Mouse (Mus musculus) CD4-positive, CD25-positive, alpha-beta regulatory T cell, adult 4 months (primary cell): ENCODE measurements around the gene Srrt. TPM values are rescaled to one million over a fixed set of nuclear protein-coding genes. Genes with fewer than 3 reads are reported as not detected.
A peak's percentile ranks its signal among the peaks of the same experiment; 100 is the strongest.

Experiments
- ATAC-seq: one replicate; pipeline ENCODE4 v1.8.0; 2017
- polyA plus RNA-seq, 2 experiments: library from polyadenylated mRNA; unstranded; fragments of 100-300 nt; shearing (Covaris generic); gene quantifications; one replicate each; pipeline ENCODE4 v1.2.1; 2017

Srrt gene
- polyA plus RNA-seq, result 10 to 100 TPM; 60.2 to 63.7 TPM

DNA sequence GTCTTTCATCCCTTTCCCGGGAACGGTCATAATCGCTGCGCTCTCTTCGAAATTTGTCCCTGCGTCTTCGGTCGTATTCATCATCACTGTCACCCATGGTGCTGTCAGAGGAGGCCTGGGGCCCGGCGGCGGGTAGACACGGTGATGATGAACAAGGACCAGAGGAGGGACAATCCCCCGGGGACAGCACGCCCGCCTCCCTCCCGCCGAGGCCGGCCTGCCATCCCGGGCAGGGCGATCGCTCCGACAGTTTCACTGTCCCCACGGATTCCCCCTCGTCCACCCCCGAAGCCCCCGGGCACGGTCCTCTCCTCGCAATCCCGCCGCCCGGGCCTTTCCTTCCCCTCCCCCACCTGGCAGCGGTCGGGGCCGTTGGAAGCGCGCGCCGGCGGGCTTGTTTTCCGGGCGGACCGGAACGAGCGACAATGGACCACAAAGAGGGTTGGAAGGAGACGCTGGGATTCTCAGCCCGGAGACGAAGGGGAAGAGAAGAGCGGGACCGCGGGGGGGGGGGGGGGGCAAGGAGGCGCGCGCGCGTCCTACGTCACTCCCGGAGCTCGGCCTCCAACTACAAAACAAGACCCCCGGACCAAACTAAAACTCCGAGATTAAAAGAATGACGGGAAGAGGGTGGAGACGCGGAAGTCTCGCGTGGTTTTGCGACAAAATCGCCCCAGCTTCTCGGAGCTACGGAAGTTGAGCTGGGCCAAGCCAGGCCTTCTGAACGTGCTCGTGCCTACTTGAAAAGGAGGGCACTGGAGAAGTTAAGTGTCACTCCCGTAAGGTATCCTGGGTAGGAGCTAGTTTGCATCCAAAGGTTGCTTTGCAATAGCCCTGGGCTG is at the start of gene Srrt:
Srrt (minus strand) TSS at position 604 of the 842 bp plus-strand sequence.
- peak; percentile 88 for ATAC-seq

DNA sequence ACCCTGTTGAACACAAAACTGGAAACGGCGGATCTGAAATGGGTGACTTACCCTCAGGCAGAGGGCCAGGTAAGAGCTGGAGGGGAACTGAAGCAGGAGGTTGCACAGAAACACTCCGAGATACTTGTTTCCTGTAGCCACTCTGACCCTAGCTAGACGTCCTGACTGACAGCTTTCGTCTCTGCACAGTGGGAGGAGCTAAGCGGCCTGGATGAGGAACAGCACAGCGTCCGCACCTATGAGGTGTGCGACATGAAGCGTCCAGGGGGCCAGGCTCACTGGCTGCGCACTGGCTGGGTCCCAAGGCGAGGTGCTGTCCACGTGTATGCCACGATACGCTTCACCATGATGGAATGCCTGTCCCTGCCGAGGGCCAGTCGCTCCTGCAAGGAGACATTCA is 46.6 kb upstream of the Srrt start:
- no peak for ATAC-seq

- no peak for ATAC-seq
Measured at GRCm38 (mm10) chr5:137352011-137352975, 44.8 kb upstream of the Srrt start.

- ATAC-seq, result no peak
Measured at GRCm38 (mm10) chr5:137351394-137351793, 43.9 kb upstream of the Srrt start.

DNA sequence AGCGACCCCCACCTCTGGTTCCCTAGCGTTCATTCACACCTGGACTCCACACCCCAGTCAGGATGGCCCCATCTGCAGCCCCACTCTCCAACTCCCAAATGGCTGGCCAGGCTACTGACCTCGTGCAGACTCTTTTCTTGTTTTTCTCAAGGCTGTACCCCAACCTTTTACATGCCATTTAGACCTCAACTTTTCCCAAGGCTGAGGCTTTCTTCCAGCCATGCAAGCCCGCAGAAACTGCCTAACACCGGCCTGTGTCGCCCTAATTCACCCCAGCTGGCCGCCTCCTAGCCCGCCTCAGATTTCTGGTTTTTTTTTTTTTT is 43.5 kb upstream of the Srrt start:
- ATAC-seq, result no peak

DNA sequence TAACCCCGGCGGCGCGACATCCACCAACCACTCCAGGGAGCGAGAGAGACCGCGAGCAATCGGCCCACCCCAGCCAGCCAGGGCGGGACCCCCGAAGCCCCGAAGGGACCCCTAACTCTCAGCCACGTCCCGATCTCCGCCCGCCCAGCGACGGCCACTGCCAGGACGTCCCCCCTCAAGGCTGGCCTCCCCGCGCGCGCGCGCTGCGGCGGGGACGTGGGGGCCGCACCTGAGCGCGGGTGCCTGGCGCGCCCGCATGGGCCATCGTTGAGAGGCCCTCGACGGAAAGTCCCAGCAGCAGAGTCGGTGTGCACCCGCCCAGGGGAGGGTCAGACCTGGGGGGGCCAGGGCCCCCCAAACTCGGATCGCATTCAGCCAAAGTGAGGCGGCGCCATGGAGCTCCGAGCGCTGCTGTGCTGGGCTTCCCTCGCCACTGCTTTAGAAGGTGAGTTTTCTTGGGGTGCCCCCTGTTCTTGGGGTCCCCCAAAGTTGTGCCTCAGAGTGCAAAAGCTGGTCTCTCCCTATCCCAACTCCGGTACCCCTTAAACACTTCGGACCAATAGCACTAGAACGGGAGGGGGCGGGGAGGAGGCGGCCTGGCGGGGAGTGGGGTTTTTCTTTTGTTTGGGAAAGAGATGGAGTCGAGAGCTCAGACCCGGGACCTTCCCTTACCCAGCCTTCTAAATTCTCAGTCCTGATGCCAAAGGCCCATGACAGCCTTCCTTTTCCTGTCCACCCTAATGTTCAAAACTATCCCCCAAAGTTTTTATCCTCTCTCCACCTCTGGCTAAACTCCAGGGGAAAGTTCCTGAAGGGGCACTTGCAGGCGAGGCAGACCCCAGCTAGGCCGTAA is 43.0 kb upstream of the Srrt start:
- no peak for ATAC-seq

DNA sequence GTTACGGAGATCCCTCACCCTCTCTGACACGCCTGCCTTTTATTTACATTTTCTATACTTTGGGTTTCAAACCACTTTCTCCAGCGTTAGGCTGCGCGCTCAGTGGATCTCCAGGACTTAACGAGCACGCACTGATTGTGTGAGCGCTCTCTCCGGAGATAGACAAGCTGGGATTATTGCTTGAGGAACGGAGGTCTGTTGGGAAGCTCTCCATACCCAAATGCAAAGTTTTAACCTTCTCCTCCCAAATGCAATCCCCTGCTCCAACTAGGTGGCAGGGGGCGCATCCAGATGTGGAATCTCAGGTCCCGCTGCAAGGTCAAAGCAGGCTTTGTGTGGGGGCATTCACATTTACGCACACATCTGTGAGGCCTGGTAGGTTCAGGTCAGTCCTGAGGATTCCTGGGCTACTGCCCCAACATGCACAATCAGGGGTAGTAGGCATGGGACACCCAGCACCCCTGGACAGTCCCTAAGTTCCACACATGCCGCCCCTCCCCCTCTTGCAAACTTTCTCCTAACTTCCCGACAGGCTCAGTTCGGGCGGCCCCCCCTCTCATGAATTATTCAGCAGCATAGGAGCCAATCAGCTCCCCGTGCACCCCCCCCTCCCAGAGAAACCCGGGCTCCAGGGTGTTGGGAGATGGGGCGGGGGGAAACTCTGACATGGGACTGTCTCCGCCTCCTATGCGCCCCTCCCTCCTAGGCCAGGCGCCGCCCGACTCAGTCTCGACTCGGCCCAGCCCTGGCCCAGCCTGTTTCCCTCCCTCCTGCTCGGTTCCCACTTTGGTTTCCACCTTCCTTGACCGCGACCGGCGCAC is 42.1 kb upstream of the Srrt start, which contains the start of gene Ephb4:
Ephb4 (plus strand) TSS at position 726 of the 821 bp plus-strand sequence.
- ATAC-seq, result no peak

DNA sequence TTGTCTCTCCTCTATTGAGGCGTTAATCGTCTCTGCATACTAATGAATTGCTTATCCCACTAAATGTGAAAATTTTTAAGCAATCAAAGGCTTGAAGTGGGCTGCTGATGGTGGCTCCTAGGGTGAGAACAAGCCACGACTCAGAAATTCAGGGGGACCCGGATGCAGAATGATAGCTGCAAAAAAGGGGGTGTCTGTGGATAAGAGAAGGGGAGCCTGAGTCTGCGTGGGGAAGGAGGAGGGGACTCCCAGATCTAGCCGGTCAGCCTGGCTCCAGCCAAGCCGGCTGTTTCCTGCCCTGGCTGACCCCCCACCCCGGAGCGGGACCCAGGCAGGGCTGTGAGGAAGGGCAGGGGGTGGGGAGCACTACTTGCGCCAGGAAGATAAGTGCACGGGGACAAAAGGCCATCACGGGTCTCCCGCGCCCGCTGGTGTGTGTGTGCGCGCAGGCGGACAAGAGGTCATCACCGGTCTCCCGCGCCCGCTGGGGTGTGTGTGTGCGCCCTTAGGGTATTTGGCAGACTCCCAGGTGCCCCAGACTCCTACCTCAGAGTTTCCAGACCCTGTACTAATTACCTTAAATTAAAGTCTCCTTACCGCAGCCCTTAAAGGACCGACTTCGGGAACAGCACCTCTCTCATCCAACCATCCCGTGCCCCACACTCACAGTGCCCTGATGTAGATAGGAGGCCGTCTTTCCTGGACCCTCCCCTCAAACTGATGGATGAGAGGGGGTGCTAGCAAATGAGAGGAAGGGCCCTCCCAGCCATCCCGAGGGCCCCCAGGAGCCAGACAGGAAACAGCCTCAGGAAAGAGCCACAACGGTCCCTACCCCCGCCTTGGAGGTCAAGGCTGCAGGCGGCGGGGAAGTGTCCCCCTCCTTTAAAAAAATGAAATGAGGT is 41.3 kb upstream of the Srrt start:
- no peak for ATAC-seq

DNA sequence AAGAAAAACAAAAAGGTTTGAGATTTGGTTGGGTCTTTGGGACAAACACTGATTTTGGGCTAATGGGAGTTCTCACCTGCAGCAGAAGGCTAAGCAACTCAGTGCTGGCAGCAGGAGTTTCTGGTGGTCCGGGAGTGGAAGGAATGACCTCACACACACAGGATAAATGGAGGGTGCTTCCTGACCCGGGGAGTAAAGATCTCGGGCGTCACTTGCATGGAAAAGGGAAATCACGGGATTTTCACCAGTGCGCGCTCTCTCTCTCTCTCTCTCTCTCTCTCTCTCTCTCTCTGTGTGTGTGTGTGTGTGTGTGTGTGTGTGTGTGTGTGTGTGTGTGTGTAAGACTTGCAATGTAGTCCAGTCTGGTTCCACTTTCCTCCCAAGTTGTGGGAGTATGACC is 40.4 kb upstream of the Srrt start:
- ATAC-seq, result no peak

GRCm38 (mm10) chr5:137346983-137347382 is 39.5 kb upstream of the Srrt start:
- no peak for ATAC-seq

- ATAC-seq, result no peak
Measured at GRCm38 (mm10) chr5:137346388-137346787, 38.9 kb upstream of the Srrt start.

DNA sequence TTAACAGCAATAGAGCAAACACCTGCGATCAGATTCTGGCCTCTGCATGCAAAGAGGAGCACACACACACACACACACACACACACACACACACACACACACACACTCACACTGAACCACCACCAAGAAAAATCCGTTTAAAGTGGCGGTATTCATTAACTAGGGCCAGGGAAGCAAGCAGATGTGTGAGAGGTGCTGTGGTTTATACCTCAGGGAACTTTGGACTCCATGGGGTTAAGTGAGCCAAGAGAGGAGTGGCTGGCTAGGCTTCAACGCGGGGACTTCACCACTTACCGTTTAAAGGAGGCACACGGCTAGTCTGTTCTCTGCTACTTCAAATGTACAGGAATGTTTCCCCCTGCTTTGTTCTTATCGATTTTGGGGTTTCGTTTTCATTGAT is 38.3 kb upstream of the Srrt start:
- no peak for ATAC-seq

DNA sequence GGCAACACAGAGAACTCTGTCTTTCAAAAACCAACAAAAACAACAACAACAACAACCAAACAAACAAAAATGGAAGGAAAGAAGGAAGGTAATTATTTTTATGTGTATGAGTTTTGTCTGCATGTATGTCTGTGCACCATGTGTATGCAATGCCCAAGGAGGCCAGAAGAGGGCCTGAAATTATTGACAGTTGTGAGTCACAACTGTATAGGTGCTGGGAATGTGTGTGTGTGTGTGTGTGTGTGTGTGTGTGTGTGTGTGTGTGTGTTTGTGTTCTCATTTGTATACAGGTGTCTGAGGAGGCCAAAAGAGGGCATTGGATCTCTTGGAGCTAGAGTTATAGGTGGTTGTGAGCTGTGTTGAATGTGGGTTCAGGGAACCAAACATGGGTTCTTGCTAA is 36.4 kb upstream of the Srrt start:
- ATAC-seq, result no peak

GRCm38 (mm10) chr5:137343412-137343811 is 35.9 kb upstream of the Srrt start:
- no peak for ATAC-seq

DNA sequence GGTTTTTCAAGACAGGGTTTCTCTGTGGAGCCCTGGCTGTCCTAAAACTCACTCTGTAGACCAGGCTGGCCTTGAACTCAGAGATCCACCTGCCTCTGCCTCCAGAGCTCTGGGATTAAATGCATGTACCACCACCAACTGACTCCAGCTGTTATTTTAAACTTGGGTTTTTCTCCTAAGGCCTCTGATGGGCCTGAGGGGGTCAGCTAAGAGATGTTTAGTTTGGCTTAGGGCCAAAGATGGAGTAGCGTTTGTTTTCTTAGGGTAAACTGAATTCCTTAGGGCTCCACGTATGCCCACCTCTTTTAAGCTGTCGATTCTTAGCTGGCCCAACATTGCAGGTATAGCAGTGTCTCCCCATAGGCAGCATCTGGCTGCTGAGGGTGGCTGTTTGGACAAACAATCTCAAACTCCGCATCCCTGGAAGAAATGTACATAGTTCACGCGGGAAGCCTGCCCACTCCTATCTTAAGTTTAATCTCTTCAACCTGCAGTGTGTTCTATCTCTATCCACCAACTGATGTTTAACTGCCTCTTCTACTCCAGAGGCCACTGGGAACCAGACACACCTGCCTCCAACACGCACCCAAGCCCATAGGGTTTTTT is 35.0 kb upstream of the Srrt start:
- ATAC-seq, result no peak

GRCm38 (mm10) chr5:137340222-137340621 is 32.7 kb upstream of the Srrt start:
- no peak for ATAC-seq

DNA sequence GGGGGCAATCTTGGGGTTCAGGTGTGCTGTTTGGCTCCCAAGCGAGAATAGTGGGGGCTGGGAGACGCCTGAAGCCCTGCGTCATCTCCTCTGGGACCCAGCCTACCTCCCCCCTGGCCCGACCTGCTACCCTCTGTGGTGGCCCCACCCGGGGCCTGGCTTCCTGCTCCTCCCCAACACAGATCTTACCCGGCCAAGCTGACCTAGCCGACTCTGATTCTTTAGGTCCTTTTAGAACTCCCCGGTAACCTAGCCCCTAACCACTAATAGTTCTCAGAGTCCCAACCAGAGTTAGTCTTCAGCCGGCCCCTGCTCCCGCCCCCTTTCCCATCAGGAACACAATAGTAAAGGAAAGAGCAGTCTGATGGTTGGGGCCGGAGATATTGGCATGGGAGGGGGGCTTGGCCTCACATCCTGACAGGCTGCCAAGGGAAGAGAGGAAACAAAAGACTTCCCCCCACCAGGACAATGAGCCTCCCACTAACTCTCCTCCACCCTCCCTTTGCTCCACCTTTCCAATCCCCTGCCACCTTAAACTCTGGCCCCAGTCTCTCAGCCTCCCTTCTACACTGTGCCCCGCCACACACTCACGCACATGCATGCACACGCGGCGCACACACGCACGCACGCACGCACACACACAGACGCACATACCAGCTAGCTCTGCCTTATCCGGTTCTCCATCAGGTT is 32.0 kb upstream of the Srrt start:
- ATAC-seq, result no peak

DNA sequence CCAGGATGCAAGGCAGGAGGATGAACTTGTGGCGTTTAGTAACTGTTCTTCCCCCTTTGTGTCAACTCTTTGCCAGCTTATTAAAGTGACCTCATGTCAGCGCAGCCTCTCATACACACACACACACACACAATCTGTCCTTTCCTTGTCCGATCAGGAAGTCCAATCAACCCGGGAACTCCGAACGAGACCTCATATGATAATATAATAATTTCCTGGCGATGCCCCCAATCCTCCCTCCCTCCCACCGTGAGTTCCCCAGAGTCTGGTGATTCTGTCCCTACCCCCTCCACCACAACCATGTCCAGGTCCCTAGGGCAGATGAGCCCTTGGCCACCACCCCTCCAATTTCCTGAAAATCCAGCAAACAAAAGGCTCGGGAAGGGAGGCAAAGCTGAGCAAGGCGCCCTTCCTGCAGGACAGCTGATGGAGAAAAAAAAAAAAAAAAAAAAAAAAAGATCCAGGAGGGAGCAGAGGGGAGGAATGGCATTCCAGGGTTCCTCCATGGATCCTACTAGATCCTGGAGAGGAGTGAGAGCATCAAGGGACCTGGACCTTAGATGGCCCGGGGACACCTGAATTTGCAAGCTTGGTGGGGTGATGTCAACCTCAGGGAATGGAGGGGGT is 31.3 kb upstream of the Srrt start:
- ATAC-seq, result no peak

DNA sequence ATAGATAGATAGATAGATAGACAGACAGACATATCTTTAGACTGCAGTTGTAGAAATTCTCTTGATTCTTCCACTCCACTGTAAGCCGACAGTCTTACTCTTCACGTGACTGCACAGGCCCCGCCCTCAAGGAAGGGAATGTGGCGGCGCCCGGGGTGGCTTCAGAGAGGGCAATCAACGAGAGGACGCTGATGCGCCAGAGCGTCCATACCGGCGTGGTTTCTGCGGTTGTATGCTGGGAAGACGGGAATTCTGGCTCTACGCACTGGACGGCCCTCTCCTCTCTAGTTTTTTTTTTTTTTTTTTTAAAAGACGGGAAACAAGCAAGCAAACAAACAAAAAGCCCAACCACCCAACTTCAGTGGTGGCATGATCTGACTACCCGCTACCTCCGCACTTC is 30.8 kb upstream of the Srrt start:
- peak; percentile 51 for ATAC-seq
